Mouse (Mus musculus) layer of hippocampus, adult 9-10 months (tissue): ENCODE data around the gene Bex6.
"Not testable (repeated sequence)": the region's sequence is repeated elsewhere in the genome, so short reads cannot be mapped to it uniquely, and the experiment has no call there.

Source experiments
- DNase-seq: peaks from one replicate; pipeline ENCODE4 v3.0.0; 2022; ENCODE audit warnings: low spot score

The Bex6 gene

DNA sequence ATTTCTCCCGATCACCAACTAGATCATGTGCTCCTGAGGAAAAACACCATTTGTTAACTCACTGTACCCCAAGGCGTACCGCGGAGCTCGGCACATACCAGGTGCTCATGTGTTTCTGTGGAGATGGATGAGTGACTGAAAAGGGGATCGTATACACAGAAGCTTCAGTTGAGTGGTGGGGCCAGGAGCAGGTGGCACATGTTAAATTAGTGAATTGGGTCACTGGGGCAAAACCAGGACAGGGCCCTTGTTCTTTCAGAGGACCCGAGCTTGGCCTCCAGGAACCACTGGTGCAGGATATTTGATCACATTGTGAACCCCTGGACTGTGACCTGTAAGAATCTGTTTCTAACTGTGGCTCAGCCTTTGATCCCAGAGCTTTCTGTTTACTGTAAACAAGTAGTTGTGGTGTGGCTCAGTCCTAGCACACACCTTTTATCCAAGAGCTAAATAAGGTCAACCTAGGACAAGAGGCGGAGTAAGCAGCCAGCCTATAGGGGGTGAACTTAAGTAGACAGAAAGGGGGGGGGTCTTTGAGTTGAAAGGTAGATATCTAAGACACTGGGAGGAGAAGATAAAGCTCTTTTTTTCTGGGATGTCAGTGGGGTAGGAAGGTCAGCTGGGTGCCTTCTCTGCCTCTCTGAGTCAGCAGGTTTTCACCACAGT is 5.2 kb upstream of the Bex6 start:
- DNase-seq = no peak

DNA sequence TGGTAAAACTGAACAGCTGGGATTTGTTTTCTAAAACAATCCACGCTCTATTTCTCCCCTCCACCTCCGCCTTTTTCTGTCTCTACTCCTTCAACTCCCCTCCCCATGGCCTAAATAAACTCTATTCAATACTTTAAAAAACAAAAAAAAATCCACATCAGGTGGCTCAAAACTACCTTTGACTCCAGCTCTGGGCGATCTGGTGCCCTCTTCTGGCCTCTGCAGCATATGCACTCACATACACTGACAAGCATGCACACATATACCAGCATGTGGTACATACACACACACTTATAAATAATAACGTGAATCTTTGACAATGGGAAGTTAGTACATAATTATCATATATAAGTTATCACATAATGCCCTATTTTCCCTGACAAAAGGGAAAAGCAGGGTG is 4.6 kb upstream of the Bex6 start:
- DNase-seq = no peak

GRCm38 (mm10) chr16:32176896-32177686 is 2.5 kb upstream of the Bex6 start:
- DNase-seq = no peak

DNA sequence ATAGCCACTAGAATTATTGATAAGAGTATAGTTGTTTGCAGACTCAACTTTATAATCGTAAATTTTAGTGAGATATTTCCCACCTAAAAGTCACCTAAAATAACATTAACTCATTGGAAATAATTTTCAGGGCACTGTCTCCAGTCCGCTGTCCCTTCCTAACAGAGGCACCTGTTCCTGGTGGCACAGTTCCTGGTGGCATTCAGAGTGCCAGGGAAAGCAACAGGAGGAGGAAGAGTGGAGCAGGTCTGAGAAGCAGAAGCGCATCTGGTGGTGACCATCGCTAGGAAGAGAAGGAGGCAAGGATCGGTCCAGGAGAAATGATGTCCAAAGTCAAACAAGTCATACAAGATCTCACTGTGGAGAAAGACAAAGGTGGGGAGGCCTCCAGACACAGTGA is 6.4 kb downstream of the Bex6 start:
- DNase-seq = no peak

DNA sequence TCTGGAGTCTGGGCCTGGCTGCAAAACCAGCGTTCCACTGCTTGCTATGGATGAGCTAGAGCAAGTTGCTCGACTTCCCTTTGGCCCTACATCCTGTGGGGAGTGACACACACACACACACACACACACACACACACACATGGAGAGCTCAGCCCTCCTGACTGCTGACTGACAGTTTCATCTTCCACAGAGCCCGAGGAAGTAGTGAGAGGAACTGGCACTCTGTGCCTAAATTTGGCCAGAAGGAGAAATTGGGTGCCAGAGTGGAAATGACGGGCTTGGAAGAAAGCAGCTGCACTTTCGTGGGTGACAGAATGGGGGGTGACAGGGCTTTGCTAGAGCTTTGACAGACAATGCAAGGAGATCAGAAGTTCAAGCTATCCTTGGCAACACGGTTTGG is 9.5 kb downstream of the Bex6 start:
- DNase-seq = no peak

DNA sequence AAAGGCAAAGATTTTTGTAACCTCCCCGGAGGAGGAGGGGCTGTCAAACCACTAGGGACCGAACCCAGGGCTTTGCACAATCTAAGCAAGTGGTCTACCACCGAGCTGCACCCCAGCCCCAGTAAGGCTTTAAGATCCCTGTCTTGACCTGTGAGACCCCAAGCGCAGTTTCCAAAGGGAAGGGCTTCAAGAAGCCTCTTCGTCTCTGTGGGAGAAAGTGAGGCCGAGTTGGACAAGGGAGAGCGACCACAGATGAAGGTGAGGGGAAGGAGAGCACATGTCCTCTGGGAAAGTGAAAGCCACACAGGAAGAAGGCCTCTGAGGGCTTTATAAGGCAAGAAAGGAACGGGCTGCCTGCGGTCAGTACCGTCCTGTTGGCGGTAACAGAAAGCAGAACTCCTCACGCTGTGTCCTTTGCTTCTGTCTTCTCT is 10.4 kb downstream of the Bex6 start:
- no peak for DNase-seq

- no peak for DNase-seq
These were observed 20.8 kb downstream of the Bex6 start for GRCm38 (mm10) chr16:32200256-32201003.

DNA sequence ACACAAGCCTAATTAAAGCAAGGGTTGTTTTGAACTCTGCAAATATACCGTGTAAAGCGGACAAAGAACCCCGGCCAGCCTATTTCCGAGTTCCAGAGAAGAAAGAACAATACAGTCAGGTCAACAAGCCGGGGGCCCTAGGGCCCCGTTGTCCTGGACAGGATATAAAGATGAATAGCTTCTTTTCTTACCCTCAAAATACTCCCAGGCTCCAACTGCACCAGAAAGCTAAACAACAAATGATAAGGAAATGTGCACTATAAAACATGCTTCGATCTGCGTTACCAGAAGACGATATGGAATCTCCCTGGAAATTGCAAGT is 21.3 kb downstream of the Bex6 start:
- DNase-seq = no peak

GRCm38 (mm10) chr16:32202681-32203080 is 23.1 kb downstream of the Bex6 start:
- DNase-seq = no peak

- DNase-seq = no peak
These were observed 25.3 kb downstream of the Bex6 start for GRCm38 (mm10) chr16:32204902-32205301.

DNA sequence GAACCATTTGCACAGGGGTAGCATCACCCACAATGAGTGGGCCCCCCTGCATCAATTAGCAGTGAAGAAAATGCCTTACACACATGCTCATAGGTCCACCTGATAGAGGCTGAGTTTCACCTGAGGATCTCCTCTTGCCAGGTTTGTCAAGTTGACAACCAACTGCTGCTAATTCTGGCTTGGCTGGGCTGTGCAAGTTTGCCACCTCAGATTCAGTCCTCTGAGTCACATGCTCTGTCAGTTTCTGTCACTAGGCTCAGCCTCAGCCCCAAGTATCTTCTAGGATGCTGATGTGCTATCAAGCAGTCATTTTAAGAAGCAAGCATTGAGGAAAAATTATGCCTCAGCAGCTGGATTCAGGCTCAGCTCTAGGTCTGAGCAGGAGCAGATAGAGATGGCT is 34.5 kb downstream of the Bex6 start:
- DNase-seq = no peak

DNA sequence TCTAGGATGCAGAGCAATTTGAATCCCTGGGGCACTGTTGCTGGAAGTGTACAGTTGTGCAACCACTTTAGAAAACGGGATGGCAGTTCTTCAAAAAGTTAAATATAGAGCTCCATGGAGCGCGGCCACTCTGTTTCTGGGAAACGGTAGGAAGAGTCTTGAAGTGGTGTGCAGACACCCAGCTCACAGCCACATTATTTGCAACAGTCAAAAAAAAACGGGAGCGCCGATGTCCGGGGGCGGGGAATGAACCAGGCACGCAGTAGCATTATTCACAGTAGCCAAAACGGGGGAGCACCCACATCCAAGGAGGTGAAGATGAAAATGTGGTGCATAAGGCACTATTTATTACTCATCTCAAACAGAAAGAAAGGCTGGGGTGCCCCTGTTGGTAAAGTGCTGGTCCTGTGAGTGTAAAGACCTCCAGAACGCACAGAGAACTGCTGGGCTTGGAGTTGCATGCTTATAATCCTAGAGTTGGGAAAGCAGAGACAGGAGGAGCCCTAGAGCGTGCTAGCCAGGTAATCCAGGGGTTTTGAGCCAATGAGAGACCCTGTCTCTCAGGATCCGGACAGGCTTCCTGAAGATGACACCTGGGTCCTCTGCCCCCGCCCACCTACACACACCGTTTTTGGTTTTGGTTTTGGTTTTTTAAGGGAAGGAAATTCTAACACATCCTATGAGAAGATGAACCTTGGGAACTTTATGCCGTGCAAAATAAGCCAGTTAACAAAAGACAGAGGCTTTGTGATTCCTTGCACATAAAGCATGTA is 35.4 kb downstream of the Bex6 start:
- no peak for DNase-seq

DNA sequence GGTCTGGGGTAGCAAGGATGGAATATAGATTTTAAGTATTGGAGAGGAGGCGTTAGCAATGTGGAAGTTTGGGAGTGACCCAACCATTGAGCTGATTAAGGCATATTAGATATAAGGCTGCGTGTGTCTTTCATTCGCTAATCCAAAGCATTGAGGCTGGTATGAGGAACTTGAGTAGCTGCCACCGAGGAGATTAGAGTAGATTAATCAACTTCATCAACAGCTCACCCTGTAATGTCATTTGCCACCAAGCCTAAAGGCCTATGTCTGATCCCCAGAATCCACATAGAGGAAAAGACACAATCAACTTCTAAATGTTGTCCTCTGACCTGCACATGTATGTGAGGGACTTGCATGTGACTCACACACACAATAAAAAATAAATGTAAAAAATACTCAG is 42.2 kb downstream of the Bex6 start:
- no peak for DNase-seq

- DNase-seq = no peak
These were observed 42.8 kb downstream of the Bex6 start for GRCm38 (mm10) chr16:32222399-32222798.

- DNase-seq = not testable (repeated sequence)
These were observed 52.4 kb downstream of the Bex6 start for GRCm38 (mm10) chr16:32232050-32232449.
